Mouse (Mus musculus): Measurements from ENCODE around the gene Tmem216. TPM values are rescaled to one million over a fixed set of nuclear protein-coding genes. Genes with fewer than 3 reads are reported as not detected.

The Tmem216 gene
- polyA plus RNA-seq (2021): 36.5 TPM

GRCm38 (mm10) chr19:10555624-10556510 lies at the start of gene Tmem216:
Gene Tmem216, minus strand, starts transcription at chr19:10556238.
- ChIA-PET POLR2A (interaction anchor here (0.7 to 3.1 kb wide), 9 partner anchors 10 to 53 kb away, joined by 3 to 17 read pairs (median 4); partner anchors contain the start of genes Ddb1 and Tkfc), CTCF (interaction anchor here (1.0 to 3.4 kb wide), 3 partner anchors 17 to 47 kb away, joined by 3 to 14 read pairs (median 11); no protein-coding TSS in a partner anchor)
- DNase-seq (ENCODE audit: low read depth, low spot score) (no peak), ATAC-seq (peak; percentile 94)
- H3K27me3 ChIP-seq: no peaks in the 10 kb centered on the region
- no peak for TF ChIP-seq CTCF (IDR thresholded peaks at IDR 0.05)
- in situ Hi-C loops (cut with MboI; ENCODE audit: low pct_unique_long_range_greater_than_20kb): no loop called here

- H3K27me3 ChIP-seq: no peaks in the 10 kb centered on the region
- in situ Hi-C loops (cut with MboI; ENCODE audit: low pct_unique_long_range_greater_than_20kb): no loop called here
- POLR2A ChIA-PET: interaction anchor here (0.9 to 3.6 kb wide), 8 partner anchors 11 to 49 kb away, joined by 3 to 17 read pairs (median 6); partner anchors contain the start of genes Cyb561a3, Tmem138 and Tmem216
- TF ChIP-seq CTCF (IDR thresholded peaks at IDR 0.05): peak; percentile 62
- ATAC-seq (peak; percentile 75), DNase-seq (ENCODE audit: low read depth, low spot score) (peak; percentile 89)
- CTCF ChIA-PET: interaction anchor here (0.8 to 5.1 kb wide), 10 partner anchors 8 to 46 kb away, joined by 3 to 49 read pairs (median 3); partner anchors contain the start of genes Cyb561a3 and Tmem138
Observed at GRCm38 (mm10) chr19:10605293-10605900, 49.4 kb upstream of the Tmem216 start, which contains the start of the genes Ddb1 and Tkfc. Gene Ddb1, plus strand, starts transcription at chr19:10605327. Gene Tkfc, minus strand, starts transcription at chr19:10605654.

DNA sequence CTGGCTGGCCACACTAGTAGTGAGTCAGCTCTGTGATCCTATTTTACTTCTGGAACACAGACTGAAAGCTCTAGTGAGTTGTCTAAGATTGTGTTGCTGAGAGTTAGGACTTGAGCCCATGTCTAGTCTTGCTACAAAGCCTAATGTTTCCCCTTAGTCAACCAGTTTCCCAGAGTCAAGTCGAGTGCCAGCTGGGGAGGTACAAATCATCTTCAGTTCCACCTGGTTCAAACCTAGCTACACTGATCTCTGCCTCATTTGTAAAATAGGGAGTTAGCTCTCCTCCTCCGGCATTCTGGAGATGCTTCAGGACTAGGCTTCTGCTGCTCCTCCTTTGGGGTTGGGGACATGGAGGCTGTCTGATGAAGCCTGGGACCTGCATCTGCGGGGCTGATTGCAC lies 48.5 kb upstream of the Tmem216 start:
- ChIA-PET CTCF (interaction anchor here (1.0 to 5.1 kb wide), 8 partner anchors 11 to 45 kb away, joined by 3 to 49 read pairs (median 10); partner anchors contain the start of genes Cyb561a3 and Tmem138), POLR2A (interaction anchor here (0.9 to 3.6 kb wide), 5 partner anchors 10 to 50 kb away, joined by 3 to 17 read pairs (median 9); partner anchors contain the start of gene Tmem216)
- no peak for DNase-seq (ENCODE audit: low read depth, low spot score)
- no peak for ATAC-seq
- no peak for TF ChIP-seq CTCF (IDR thresholded peaks at IDR 0.05)
- H3K27me3 ChIP-seq: no peaks in the 10 kb centered on the region
- in situ Hi-C loops (cut with MboI; ENCODE audit: low pct_unique_long_range_greater_than_20kb): loop anchor here (5.0 kb wide), 1 partner anchor 42 kb away; no protein-coding TSS in a partner anchor

- in situ Hi-C loops (cut with MboI; ENCODE audit: low pct_unique_long_range_greater_than_20kb): loop anchor here (5.0 kb wide), 1 partner anchor 42 kb away; no protein-coding TSS in a partner anchor
Observed at GRCm38 (mm10) chr19:10603660-10604523, 47.9 kb upstream of the Tmem216 start.

GRCm38 (mm10) chr19:10602787-10603186 lies 46.7 kb upstream of the Tmem216 start:
- ChIA-PET POLR2A (interaction anchor here (0.6 to 3.6 kb wide), 6 partner anchors 32 to 60 kb away, joined by 3 to 11 read pairs (median 5); no protein-coding TSS in a partner anchor), CTCF (interaction anchor here (0.6 to 5.1 kb wide), 15 partner anchors 10 to 344 kb away, joined by 3 to 49 read pairs (median 4); partner anchors contain the start of genes Cyb561a3, Sdhaf2, Tmem138 and Tmem216)
- peak; percentile 98 for TF ChIP-seq CTCF (IDR thresholded peaks at IDR 0.05)
- DNase-seq (ENCODE audit: low read depth, low spot score) (peak; percentile 35), ATAC-seq (peak; percentile 60)
- in situ Hi-C loops (cut with MboI; ENCODE audit: low pct_unique_long_range_greater_than_20kb): loop anchor here (5.0 kb wide), 1 partner anchor 40 kb away; no protein-coding TSS in a partner anchor
- no peaks in the 10 kb centered on the region for H3K27me3 ChIP-seq

More at GRCm38 (mm10) chr19:10603660-10604523, 47.9 kb upstream of the Tmem216 start:
- POLR2A ChIA-PET: interaction anchor here (0.9 to 3.6 kb wide), 5 partner anchors 9 to 50 kb away, joined by 3 to 17 read pairs (median 9); partner anchors contain the start of gene Tmem216
- ATAC-seq (no peak), DNase-seq (ENCODE audit: low read depth, low spot score) (no peak)
- TF ChIP-seq CTCF (IDR thresholded peaks at IDR 0.05): no peak
- H3K27me3 ChIP-seq: no peaks in the 10 kb centered on the region
- CTCF ChIA-PET: interaction anchor here (1.0 to 5.1 kb wide), 12 partner anchors 11 to 52 kb away, joined by 3 to 49 read pairs (median 11); partner anchors contain the start of genes Cyb561a3, Tmem138 and Tmem216

DNA sequence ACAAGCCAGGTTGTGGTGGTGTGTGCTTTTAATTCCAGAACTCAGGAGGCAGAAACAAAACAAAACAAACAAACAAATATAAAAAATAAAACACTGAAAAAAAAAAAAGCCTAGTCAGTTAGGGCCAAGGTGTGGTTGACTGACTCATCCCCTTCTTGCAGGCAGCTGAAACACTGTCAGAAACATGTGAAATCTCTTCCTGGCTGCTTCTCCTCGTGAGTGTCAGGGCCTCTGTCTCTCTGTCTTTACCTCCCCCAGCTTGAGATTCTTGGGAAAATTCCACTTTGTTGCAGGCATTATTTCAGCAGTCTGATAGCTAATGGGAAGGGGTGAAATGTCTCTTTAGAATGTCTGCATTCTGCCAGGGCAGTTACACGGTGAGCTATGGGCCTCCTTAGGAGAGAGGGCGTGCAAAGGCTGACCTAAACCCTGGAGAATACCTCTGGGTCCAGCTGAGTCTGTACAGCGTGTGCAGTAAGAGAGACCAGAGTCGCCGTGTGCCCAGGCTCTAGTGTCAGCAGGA lies 46.3 kb upstream of the Tmem216 start:
- in situ Hi-C loops (cut with MboI; ENCODE audit: low pct_unique_long_range_greater_than_20kb): loop anchor here (5.0 kb wide), 1 partner anchor 40 kb away; no protein-coding TSS in a partner anchor
- CTCF ChIA-PET: interaction anchor here (0.6 to 5.1 kb wide), 15 partner anchors 10 to 343 kb away, joined by 3 to 49 read pairs (median 4); partner anchors contain the start of genes Cyb561a3, Sdhaf2, Tmem138 and Tmem216
- ATAC-seq (no peak), DNase-seq (ENCODE audit: low read depth, low spot score) (peak; percentile 10)
- no peaks in the 10 kb centered on the region for H3K27me3 ChIP-seq
- TF ChIP-seq CTCF (IDR thresholded peaks at IDR 0.05): no peak
- POLR2A ChIA-PET: interaction anchor here (0.6 to 3.6 kb wide), 8 partner anchors 9 to 60 kb away, joined by 3 to 11 read pairs (median 4); no protein-coding TSS in a partner anchor

DNA sequence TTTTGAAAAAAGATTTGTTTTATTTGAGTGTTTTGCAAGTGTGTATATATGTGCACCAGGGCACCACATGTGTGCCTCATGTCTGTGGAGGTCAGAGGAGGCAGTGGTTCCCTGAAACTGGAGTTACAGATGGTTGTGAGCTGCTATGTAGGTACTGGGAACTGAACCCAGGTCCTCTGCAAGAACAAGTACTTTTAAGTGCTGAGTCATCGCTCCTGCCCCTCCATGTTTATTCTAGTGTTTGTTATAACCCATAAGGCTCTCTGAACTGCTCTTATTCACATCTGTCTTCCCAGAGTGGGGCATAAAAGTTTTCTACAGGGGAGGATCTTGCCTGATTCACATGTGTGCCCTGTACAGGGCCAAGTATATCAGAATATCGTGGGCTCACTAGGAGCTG lies 43.6 kb upstream of the Tmem216 start:
- TF ChIP-seq CTCF (IDR thresholded peaks at IDR 0.05): no peak
- ATAC-seq (no peak), DNase-seq (ENCODE audit: low read depth, low spot score) (no peak)
- in situ Hi-C loops (cut with MboI; ENCODE audit: low pct_unique_long_range_greater_than_20kb): loop anchor here (5.0 kb wide), 1 partner anchor 37 kb away; no protein-coding TSS in a partner anchor
- H3K27me3 ChIP-seq: no peaks in the 10 kb centered on the region
- ChIA-PET POLR2A (no interaction called here), CTCF (interaction anchor here (1.0 kb wide), 1 partner anchor 39 kb away, joined by 4 read pairs; no protein-coding TSS in a partner anchor)

DNA sequence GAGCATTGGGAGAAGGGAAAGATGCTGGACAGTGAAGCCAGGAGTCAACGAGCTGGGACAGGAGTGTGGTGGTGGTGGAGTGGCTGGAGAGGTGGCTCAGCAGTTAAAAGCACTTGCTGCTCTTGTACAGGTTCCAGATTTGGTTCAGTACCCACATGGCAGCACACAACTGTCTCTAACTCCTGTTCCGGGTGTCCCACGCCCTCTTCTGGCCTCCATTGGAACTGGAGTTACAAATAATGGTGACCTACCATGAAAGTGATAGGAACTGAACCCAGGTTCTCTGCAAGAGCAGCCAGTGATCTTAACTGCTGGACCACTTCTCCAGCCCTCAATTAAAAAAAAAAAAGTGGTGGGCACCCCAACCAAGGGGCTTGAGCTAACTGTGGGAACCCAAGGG lies 42.1 kb upstream of the Tmem216 start:
- ChIA-PET POLR2A (no interaction called here), CTCF (interaction anchor here (1.0 to 1.4 kb wide), 4 partner anchors 12 to 111 kb away, joined by 3 to 9 read pairs (median 6); no protein-coding TSS in a partner anchor)
- no peaks in the 10 kb centered on the region for H3K27me3 ChIP-seq
- TF ChIP-seq CTCF (IDR thresholded peaks at IDR 0.05): no peak
- ATAC-seq (no peak), DNase-seq (ENCODE audit: low read depth, low spot score) (no peak)
- in situ Hi-C loops (cut with MboI; ENCODE audit: low pct_unique_long_range_greater_than_20kb): no loop called here
